Mouse (Mus musculus) intestine, embryonic 16.5 days (tissue): ENCODE measurements around the gene Paqr9. TPM values are rescaled to one million over a fixed set of nuclear protein-coding genes. Genes with fewer than 3 reads are reported as not detected.
"Not testable (repeated sequence)": the region's sequence is repeated elsewhere in the genome, so short reads cannot be mapped to it uniquely, and the experiment has no call there.

Experiments used
- ATAC-seq: fragments of 200-750 bp; cut with Nextera tagmentation; 2 replicates; pipeline ENCODE4 v1.8.0; 2017; ENCODE audit warnings: moderate TSS enrichment, moderate library complexity
- H3K27ac ChIP-seq: fragments of 300-500 bp; sonication (generic); 2 replicates; pipeline ENCODE4 v1.5.1; 2014; ENCODE audit warnings: mild to moderate bottlenecking, low read length
- H3K27me3 ChIP-seq: fragments of 300-500 bp; sonication (generic); replicated peaks from 2 replicates; pipeline ENCODE4 v1.6.1; 2014; ENCODE audit warnings: low read length, control low read depth, mixed read lengths; ENCODE audit not compliant: control insufficient read depth, insufficient read depth
- H3K36me3 ChIP-seq: fragments of 300-500 bp; sonication (generic); 2 replicates; pipeline ENCODE4 v1.6.1; 2014; ENCODE audit warnings: low read length, control low read depth; ENCODE audit not compliant: control insufficient read depth, insufficient read depth
- H3K4me1 ChIP-seq: fragments of 300-500 bp; sonication (generic); 2 replicates; pipeline ENCODE4 v1.6.1; 2014; ENCODE audit warnings: low read length, control low read depth, mixed read lengths; ENCODE audit not compliant: control insufficient read depth, insufficient read depth
- H3K4me2 ChIP-seq: fragments of 300-500 bp; sonication (generic); 2 replicates; pipeline ENCODE4 v1.6.1; 2014; ENCODE audit warnings: low read depth, low read length, control low read depth
- H3K4me3 ChIP-seq: fragments of 300-500 bp; sonication (generic); 2 replicates; pipeline ENCODE4 v1.5.1; 2014; ENCODE audit warnings: mild to moderate bottlenecking, low read length
- H3K9ac ChIP-seq: fragments of 300-500 bp; sonication (generic); 2 replicates; pipeline ENCODE4 v1.6.1; 2014; ENCODE audit warnings: low read depth, low read length
- H3K9me3 ChIP-seq: fragments of 300-500 bp; sonication (generic); 2 replicates; pipeline ENCODE4 v1.6.1; 2016; ENCODE audit warnings: low read length, control low read depth; ENCODE audit not compliant: control insufficient read depth
- WGBS: fragments of 180-500 bp; shearing (Covaris S2); extraction: QIAGEN DNeasy Blood & Tissue Kit; methylation state at CpG from one replicate; pipeline ENCODE4 v1.1.7; 2014; 5-methylcytosine and 5-hydroxymethylcytosine counted together
- polyA plus RNA-seq: library from polyadenylated mRNA; unstranded; fragments of >200 nt; fragmentation: Nextera tagmentation; extraction: Ambion mirVana; gene quantifications from 2 replicates; pipeline ENCODE4 v1.2.1, GENCODE M21; 2015

Paqr9 gene
- 0.67 and 0.87 TPM in 2 replicates for polyA plus RNA-seq

DNA sequence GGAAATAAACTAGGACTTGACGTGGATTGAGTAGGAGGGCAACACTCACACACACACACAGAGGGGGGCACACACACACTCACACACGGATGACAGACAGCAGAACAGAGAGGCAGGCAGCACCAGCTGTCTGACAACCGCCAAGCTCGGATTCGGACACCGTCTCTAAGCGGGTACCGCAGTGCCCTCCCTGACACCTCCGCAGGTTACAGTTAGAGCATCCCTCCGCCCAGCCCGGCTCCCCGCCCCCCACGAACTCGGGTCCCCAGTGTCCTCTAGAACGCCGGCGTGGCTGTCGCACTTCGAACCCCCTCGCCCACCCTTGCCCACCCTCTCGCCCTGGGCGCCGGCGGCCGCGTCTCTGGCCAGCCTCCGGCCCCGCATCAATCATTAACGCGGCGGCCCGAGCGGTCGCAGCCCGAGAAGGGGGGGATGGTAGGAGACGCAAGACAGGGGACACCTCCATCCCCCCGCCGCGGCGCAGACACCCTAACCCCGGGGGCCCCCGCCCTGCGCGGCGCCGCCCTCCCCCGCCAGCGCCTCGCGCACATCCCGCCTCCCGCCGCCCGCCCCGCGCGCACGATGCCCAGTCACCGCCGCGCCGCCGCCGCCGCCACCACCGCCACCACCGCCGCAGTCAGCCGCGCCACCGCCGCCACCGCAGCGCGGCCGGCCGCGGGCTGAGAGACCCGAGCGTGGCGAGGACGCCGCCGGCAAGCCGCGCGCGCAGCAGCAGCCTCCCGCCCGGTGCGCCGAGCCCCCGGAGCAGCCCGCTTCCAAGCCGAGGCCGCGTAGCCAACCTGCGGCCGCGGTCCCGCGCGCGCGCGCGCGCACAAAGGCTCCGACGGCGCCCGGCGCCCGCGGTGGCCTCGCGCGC, at the start of gene Paqr9:
Gene Paqr9 (plus strand): TSS at position 599 of the 877 bp plus-strand sequence.
- H3K27me3 ChIP-seq: peaks cover 41% of the 10 kb centered on the region
- H3K9ac ChIP-seq: peak within 1 kb of the TSS; percentile 65
- ATAC-seq: peak; percentile 68
- H3K4me1 ChIP-seq: peaks cover 8% of the 10 kb centered on the region
- H3K9me3 ChIP-seq: no peaks in the 10 kb centered on the region
- H3K36me3 ChIP-seq: no peaks in the 10 kb centered on the region
- H3K4me3 ChIP-seq: peak within 1 kb of the TSS; percentile 64
- WGBS: under 1% methylated on average over 88 of the region's 118 CpGs
- H3K27ac ChIP-seq: no peak within 1 kb of the TSS
- H3K4me2 ChIP-seq: peak within 1 kb of the TSS; percentile 98

DNA sequence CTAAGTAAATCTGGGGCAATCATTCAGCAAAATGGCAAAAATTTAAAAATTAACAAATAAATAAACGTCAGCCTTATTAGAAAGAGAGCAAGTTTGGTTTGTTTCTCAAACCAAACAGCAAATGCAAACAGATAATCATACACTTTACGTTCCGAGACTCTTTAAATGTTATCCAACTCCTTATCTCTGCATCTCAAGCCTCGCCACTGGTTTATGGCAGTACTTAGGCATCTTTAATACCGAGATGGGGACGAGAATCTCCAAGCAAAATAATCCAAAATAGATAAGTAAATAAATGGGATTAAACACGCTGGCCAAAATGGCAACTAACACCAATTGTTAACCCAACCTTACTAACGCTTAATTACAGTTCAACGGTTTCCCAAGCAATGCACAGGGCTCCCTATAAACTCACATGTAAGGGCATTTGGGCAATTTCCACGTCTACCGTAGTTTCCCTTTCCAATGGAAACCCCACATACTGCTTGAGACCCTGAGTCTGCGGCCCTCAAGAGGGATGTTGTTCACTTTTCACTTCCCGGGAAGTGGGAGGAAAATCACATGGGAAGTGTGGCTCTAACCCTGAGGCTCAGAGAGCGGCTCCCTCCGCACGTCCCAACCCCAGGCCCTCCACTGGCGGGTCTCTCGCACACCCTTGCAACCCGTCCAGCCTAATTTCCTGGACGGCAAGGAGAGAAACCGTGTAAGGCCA, 48.6 kb upstream of the Paqr9 start:
- H3K4me1 ChIP-seq: peaks cover 8% of the 10 kb centered on the region; the same call in 1 of the 2 replicates
- no peaks in the 10 kb centered on the region for H3K9me3 ChIP-seq
- H3K4me3 ChIP-seq: peak overlapping the region; percentile 97
- peak overlapping the region; percentile 99 for H3K9ac ChIP-seq
- 4% methylated on average over 21 of the region's 21 CpGs for WGBS
- H3K27me3 ChIP-seq: no peaks in the 10 kb centered on the region
- peak overlapping the region; percentile 79 for H3K4me2 ChIP-seq
- no peaks in the 10 kb centered on the region for H3K36me3 ChIP-seq
- peak; percentile 29 for ATAC-seq
- H3K27ac ChIP-seq: peak overlapping the region; percentile 95

DNA sequence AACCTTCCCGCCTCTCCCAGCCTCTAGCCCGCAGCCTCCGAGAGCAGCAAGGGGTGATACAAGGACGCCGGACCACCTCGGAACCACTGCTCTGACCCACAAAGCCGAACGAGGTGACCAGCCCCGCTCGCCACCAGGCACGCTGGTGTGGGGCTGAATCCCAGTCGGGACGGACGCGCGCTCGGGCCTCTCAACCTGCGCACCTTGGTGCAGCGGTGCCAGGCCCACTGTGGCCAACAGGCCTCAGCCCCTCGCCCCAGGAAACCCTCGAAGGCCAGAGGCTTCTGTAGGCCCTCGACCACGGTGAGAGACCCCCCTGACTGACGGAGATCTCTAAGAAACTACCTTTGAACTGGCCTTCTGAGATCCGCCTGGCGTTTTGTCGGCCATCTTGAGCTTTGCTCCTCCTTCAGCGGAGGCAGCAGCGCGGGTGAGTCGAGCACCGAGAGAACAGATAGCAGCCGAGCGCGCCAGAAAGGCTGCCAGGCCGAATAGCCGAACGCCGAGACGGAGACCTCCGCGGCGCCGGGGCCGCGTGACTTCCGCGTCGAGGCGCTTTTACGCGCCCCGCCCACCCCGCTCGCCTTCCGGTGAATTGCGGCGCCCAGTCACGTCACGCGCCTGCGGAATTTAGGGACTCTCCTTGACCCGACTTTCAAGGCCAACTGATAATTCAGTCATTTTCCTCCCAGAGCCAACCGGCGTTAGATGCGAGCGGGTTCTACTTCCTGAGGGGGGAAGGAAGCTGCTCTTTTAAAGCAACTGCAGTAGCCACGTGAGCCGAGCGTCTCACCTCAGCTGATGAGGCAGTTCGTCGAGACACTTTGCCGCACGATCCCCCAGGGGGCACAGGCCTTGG, 47.8 kb upstream of the Paqr9 start, which contains the start of gene U2surp:
Gene U2surp (minus strand): TSS at position 525 of the 859 bp plus-strand sequence.
- Histone ChIP-seq H3K27me3 (no peaks in the 10 kb centered on the region), H3K36me3 (no peaks in the 10 kb centered on the region), H3K4me2 (peak within 1 kb of the TSS; percentile 79), H3K9ac (peak within 1 kb of the TSS; percentile 99), H3K4me3 (peak within 1 kb of the TSS; percentile 97), H3K27ac (peak within 1 kb of the TSS; percentile 95), H3K4me1 (peaks cover 8% of the 10 kb centered on the region; the same call in 1 of the 2 replicates), H3K9me3 (no peaks in the 10 kb centered on the region)
- ATAC-seq: peak; percentile 96
- WGBS: under 1% methylated on average over 74 of the region's 74 CpGs

DNA sequence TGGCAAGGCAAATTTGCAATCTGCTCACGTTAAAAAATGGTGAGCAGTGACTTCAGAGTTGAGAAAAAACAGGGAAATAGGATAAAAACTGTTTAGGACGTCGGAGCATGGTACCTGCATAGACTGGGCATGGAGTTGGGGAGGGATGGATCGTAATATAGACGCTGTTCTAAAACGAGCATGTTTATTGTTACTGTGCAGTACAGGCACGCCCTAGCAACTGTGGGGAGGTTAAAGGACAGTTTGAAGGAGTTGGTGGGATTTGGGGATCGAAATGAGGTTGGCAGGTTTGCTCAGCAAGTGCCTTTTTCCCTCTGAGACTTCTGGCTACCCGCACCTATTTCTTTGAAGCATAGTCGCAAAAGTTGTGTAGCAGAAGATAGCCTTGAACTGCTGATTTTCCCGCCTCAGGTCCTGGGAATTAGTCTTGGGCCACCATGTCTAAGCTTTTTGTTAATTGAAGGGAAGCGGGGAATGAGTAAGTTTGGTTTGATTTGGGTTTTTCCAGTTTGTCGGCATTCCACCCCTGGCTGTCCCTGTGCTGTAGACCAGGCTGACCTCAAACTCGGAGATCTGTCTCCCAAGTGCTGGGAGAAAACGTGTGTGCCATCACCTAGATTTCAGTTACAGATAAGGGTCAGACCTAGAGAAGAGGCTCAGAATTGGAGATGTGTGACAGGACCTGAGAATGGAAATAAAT, 47.0 kb upstream of the Paqr9 start:
- Histone ChIP-seq H3K27ac (peak overlapping the region; percentile 71), H3K9ac (peak overlapping the region; percentile 99), H3K27me3 (no peaks in the 10 kb centered on the region), H3K4me2 (peak overlapping the region; percentile 74), H3K4me3 (peak overlapping the region; percentile 97), H3K36me3 (no peaks in the 10 kb centered on the region), H3K9me3 (no peaks in the 10 kb centered on the region), H3K4me1 (peaks cover 8% of the 10 kb centered on the region; the same call in 1 of the 2 replicates)
- WGBS: 18% methylated on average over 15 of the region's 15 CpGs
- ATAC-seq: peak; percentile 64

DNA sequence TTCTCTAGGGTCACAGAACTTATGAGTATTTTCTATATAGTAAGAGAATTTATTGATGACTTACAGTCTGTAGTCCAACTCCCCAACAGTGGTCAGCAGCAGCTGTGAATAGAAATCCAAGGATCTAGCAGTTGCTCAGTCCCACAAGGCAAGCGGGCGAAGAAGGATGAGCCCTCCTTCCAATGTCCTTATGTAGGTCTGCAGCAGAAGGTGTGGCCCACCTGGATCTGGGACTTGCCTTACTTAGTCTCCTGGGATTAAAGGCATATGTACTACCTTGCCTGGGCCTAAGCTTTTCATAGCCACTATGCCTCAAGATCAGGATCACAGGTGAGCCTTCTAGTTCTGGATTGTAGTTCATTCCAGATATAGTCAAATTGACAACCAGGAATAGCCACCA, 45.7 kb upstream of the Paqr9 start:
- Histone ChIP-seq H3K9me3 (no peaks in the 10 kb centered on the region), H3K36me3 (no peaks in the 10 kb centered on the region), H3K27ac (no peak overlapping the region), H3K27me3 (no peaks in the 10 kb centered on the region), H3K4me3 (no peak overlapping the region), H3K9ac (no peak overlapping the region), H3K4me2 (no peak overlapping the region), H3K4me1 (peaks cover 8% of the 10 kb centered on the region; the same call in 1 of the 2 replicates)
- 100% methylated on average over 2 of the region's 2 CpGs for WGBS
- ATAC-seq: no peak

DNA sequence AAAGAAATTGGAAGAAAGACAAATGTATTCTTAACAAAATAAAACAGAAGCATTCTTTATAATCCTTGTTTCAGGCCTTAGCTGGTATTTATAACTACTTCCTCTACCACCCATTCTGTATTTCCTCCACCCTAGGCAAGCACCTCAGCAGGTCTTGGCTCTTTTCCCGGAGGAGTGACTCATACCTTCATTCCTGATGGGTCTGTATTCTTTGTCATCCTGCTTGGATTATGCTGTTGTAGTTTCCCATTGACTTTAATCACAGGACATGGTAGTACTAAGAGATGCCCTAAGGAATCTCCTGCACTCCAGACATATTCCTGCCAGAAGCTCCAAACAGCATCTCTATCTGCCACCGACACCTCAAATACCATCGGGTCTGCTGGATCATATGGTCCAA, 45.1 kb upstream of the Paqr9 start:
- H3K4me1 ChIP-seq, H3K4me2 ChIP-seq, H3K4me3 ChIP-seq, H3K9ac ChIP-seq, H3K9me3 ChIP-seq, H3K27ac ChIP-seq, H3K36me3 ChIP-seq, H3K27me3 ChIP-seq, ATAC-seq: not testable (repeated sequence)
- WGBS: 87% methylated on average over 3 of the region's 3 CpGs

DNA sequence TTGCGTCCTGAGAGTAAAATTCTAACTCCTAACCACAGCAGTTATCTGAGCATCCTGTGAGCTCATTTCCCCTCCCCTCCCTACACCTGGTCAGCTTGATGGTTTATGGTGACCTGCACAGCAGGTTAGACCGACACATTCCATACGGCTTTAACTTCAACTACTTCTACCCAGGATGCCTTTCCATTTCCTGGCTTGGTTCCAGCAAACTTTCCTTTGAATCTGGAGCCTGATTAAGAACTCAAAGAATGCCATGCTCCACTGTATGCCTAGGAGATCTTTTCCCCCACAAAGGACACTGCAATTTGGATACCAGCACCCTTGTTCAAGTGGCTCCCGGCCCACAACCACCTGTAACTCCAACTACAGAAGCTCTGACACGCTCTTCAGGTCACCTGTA, 38.9 kb upstream of the Paqr9 start:
- WGBS: 80% methylated on average over 5 of the region's 5 CpGs
- Histone ChIP-seq H3K9me3 (no peaks in the 10 kb centered on the region), H3K4me1 (no peaks in the 10 kb centered on the region), H3K4me2 (no peak overlapping the region), H3K36me3 (no peaks in the 10 kb centered on the region), H3K27me3 (no peaks in the 10 kb centered on the region), H3K27ac (no peak overlapping the region), H3K9ac (no peak overlapping the region), H3K4me3 (no peak overlapping the region)
- ATAC-seq: no peak

DNA sequence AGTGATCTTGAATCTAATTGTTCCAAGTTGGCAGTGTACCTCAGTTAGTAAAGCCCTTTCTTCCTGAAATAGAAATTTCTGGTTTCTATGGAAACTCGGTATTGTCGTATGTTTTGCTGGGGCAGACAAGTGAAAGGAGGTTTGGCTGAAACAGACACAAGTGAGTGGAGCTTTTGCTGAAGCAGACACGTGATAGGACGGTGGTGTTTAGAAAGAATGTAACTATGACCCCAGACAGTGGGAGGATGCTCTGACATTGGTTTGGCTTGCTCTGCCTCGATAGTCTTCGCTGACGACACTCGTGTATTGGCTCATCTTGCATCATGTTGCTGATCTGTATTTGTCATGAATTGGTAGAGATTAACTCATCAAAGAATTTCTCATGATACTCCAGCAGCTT, 38.4 kb upstream of the Paqr9 start:
- no peak overlapping the region for H3K9ac ChIP-seq
- H3K9me3 ChIP-seq: no peaks in the 10 kb centered on the region
- 85% methylated on average over 8 of the region's 8 CpGs for WGBS
- no peak for ATAC-seq
- H3K4me1 ChIP-seq: no peaks in the 10 kb centered on the region
- H3K36me3 ChIP-seq: no peaks in the 10 kb centered on the region
- no peak overlapping the region for H3K4me3 ChIP-seq
- H3K4me2 ChIP-seq: no peak overlapping the region
- no peak overlapping the region for H3K27ac ChIP-seq
- no peaks in the 10 kb centered on the region for H3K27me3 ChIP-seq
